Comparison of ENCODE assay signal across 15 mouse cellular contexts in genomic region chr6:134764441-134765061, GRCm38 (mm10). TPM values are rescaled to one million over a fixed set of nuclear protein-coding genes. Genes with fewer than 3 reads are reported as not detected.
A peak's percentile ranks its signal among the peaks of the same experiment; 100 is the strongest.
DNase-seq lines count a peak whose midpoint lies in the region; ATAC-seq and TF ChIP-seq lines count a peak whose summit lies in the region.
"Had no signal": no experiment of that assay in that cellular context is flagged by ENCODE, and none has a peak within 500 bp of the region (broad histone marks: within the 10 kb centered on the region; RNA-seq: fewer than 3 reads in every experiment).

No protein-coding gene starts in this region.

- ATAC-seq in liver, embryonic 11.5 days (replicated peaks; ENCODE audit: low FRiP score), result no peak
- ATAC-seq in liver, embryonic 14.5 days (ENCODE audit: insufficient read depth), result peak; percentile 33; the same call in 1 of the 2 replicates
- ATAC-seq: activated CD4-positive, CD25-positive, alpha-beta regulatory T cell, adult 4 months had no signal

- H3K27me3 ChIP-seq in liver, adult 2 months (ENCODE audit: control insufficient read depth, insufficient read depth, low read length), result no peaks in the 10 kb centered on the region
- no peaks in the 10 kb centered on the region for H3K27me3 ChIP-seq in liver, embryonic 11.5 days (replicated peaks; ENCODE audit: control insufficient read depth, insufficient read depth, low read length)
- H3K27me3 ChIP-seq in liver, embryonic 14.5 days (ENCODE audit: control insufficient read depth, insufficient read depth, low read length), result no peaks in the 10 kb centered on the region
- H3K27me3 ChIP-seq: hindbrain, embryonic 15.5 days; limb, embryonic 15.5 days had no signal

- H3K4me1 ChIP-seq in liver, adult 2 months (ENCODE audit: control insufficient read depth, insufficient read depth, low read length), result peaks cover 20% of the 10 kb centered on the region
- peaks cover 5% of the 10 kb centered on the region for H3K4me1 ChIP-seq in liver, embryonic 11.5 days (replicated peaks; ENCODE audit: control insufficient read depth, insufficient read depth, low read length)
- peaks cover 0 to 3% of the 10 kb centered on the region in 2 experiments; a peak in 1 of 4 replicates for H3K4me1 ChIP-seq in liver, embryonic 14.5 days (replicated peaks; ENCODE audit: control insufficient read depth in 2 of 2, insufficient read depth in 2 of 2, low read length in 1 of 2)

- H3K27ac ChIP-seq in liver, adult 2 months (replicated peaks; ENCODE audit: insufficient read depth, low read depth, low read length), result peak overlapping the region; percentile 67
- H3K27ac ChIP-seq in liver, embryonic 11.5 days (ENCODE audit: low read depth, low read length), result no peak overlapping the region
- H3K27ac ChIP-seq in liver, embryonic 14.5 days, result no peak overlapping the region
- H3K27ac ChIP-seq: hindbrain, embryonic 15.5 days; limb, embryonic 15.5 days; midbrain, embryonic 10.5 days had no signal

- no peak for TF ChIP-seq EP300 in liver, embryonic 14.5 days (IDR thresholded peaks at IDR 0.05; ENCODE audit: low read depth)

- TF ChIP-seq CTCF in liver, adult 2 months (IDR thresholded peaks at IDR 0.05; ENCODE audit: low read depth, low read length), result no peak; the same call in 1 of the 2 replicates
- no peak for TF ChIP-seq CTCF in liver, embryonic 14.5 days (IDR thresholded peaks at IDR 0.05; ENCODE audit: low read depth)

- H3K9ac ChIP-seq in liver, adult 2 months (ENCODE audit: low read depth, low read length), result peak overlapping the region; percentile 7; the same call in 1 of the 2 replicates
- no peak overlapping the region for H3K9ac ChIP-seq in liver, embryonic 11.5 days (ENCODE audit: low read depth, low read length)
- no peak overlapping the region for H3K9ac ChIP-seq in liver, embryonic 14.5 days (replicated peaks)
- H3K9ac ChIP-seq: hindbrain, embryonic 15.5 days; limb, embryonic 15.5 days had no signal

- peaks cover 5% of the 10 kb centered on the region; the same call in 1 of the 2 replicates for H3K36me3 ChIP-seq in liver, adult 2 months (ENCODE audit: control insufficient read depth, insufficient read depth, low read length)
- no peaks in the 10 kb centered on the region for H3K36me3 ChIP-seq in liver, embryonic 11.5 days (ENCODE audit: control insufficient read depth, insufficient read depth, low read length)
- no peaks in the 10 kb centered on the region for H3K36me3 ChIP-seq in liver, embryonic 14.5 days (replicated peaks; ENCODE audit: control insufficient read depth, insufficient read depth, low read depth)
- H3K36me3 ChIP-seq: hindbrain, embryonic 15.5 days; midbrain, embryonic 10.5 days had no signal

- no peak for TF ChIP-seq POLR2A in liver, adult 2 months (IDR thresholded peaks at IDR 0.05; ENCODE audit: extremely low read depth, insufficient read depth, low read length)

- WGBS in liver, adult 2 months, result 26% methylated on average over 5 of the region's 5 CpGs
- WGBS in liver, embryonic 11.5 days, result 86% methylated on average over 5 of the region's 5 CpGs
- WGBS in liver, embryonic 14.5 days (ENCODE audit: insufficient replicate concordance), result 77% methylated on average over 5 of the region's 5 CpGs

- no peak overlapping the region for H3K4me2 ChIP-seq in liver, embryonic 11.5 days
- H3K4me2 ChIP-seq in liver, embryonic 14.5 days (ENCODE audit: low read depth), result no peak overlapping the region
- H3K4me2 ChIP-seq: hindbrain, embryonic 15.5 days; limb, embryonic 15.5 days had no signal

- H3K9me3 ChIP-seq in liver, embryonic 11.5 days (ENCODE audit: control insufficient read depth, low read length), result no peaks in the 10 kb centered on the region
- H3K9me3 ChIP-seq in liver, embryonic 14.5 days (ENCODE audit: control insufficient read depth, low read length), result no peaks in the 10 kb centered on the region
- H3K9me3 ChIP-seq: hindbrain, embryonic 15.5 days; limb, embryonic 15.5 days; midbrain, embryonic 10.5 days had no signal

- no peak overlapping the region for H3K4me3 ChIP-seq in liver, adult 2 months (ENCODE audit: insufficient read depth, low read depth, low read length)
- H3K4me3 ChIP-seq in liver, embryonic 11.5 days (ENCODE audit: low read depth, low read length), result no peak overlapping the region
- no peak overlapping the region for H3K4me3 ChIP-seq in liver, embryonic 14.5 days (ENCODE audit: insufficient read depth in 1 of 2, low read depth in 2 of 2, low read length in 2 of 2)
- H3K4me3 ChIP-seq: hindbrain, embryonic 15.5 days; limb, embryonic 15.5 days; midbrain, embryonic 10.5 days had no signal

- peaks cover 25% of the 10 kb centered on the region; the same call in 1 of the 2 replicates for H3K79me2 ChIP-seq in liver, adult 2 months (ENCODE audit: control insufficient read depth, insufficient read depth, low read length)

- peak; percentile 12 for DNase-seq in adrenal gland, adult 8-10 months
- no peak for DNase-seq in adrenal gland, postnatal 4 days (ENCODE audit: low spot score in 2 of 2)
- DNase-seq in liver, adult 2 months (ENCODE audit: extremely low read depth, low read depth, low spot score), result peak; percentile 99
- no peak for DNase-seq in liver, embryonic 11.5 days (ENCODE audit: low spot score)
- peak; percentile 63 for DNase-seq in gastrocnemius, postnatal 25 days
- DNase-seq in liver, embryonic 14.5 days (ENCODE audit: low read depth in 3 of 3, low spot score in 3 of 3), result no peak
- no peak for DNase-seq in left cerebral cortex, adult 11 months (ENCODE audit: low spot score)
- DNase-seq in thymus, adult 18-20 months, result no peak
- DNase-seq: kidney, postnatal 10 days; retina, postnatal 1 day; thymus, postnatal 14 days had no signal

RNA-seq across cellular contexts. Expression of gene Dusp16, which starts 27.9 kb away (rescaled TPM):
- total RNA-seq in adrenal gland, adult 8-10 months (2022), result 10 to 100 TPM; 24.6 to 41.3 (median 32.6) TPM
- total RNA-seq in adrenal gland, postnatal 4 days (2021), result 10 to 100 TPM; 23.9 to 25.5 TPM
- 19.7 and 21.1 TPM in 2 replicates for total RNA-seq in liver, adult 2 months (2014; rRNA removed)
- polyA plus RNA-seq in liver, adult 2 months (2012; rRNA removed), result 17.4 and 20.0 TPM in 2 replicates
- polyA plus RNA-seq in liver, embryonic 11.5 days (2014; fragmentation: Nextera tagmentation; extraction: Ambion mirVana), result 7.9 and 10.1 TPM in 2 replicates
- total RNA-seq in gastrocnemius, postnatal 25 days (2021), result 10 to 100 TPM; 13.3 to 17.4 TPM
- 2.6 and 3.7 TPM in 2 replicates for polyA plus RNA-seq in liver, embryonic 14.5 days (2012; rRNA removed)
- polyA plus RNA-seq in liver, embryonic 14.5 days (2014; fragmentation: Nextera tagmentation; extraction: Ambion mirVana), result 4.1 and 5.4 TPM in 2 replicates

Comparison
In these comparisons a context has a peak if more than half of its experiments do, and no peak if none do; other contexts are left out.
1. DNase-seq: peak in adrenal gland, adult 8-10 months (single experiment), liver, adult 2 months (single experiment) and gastrocnemius, postnatal 25 days (single experiment); none in adrenal gland, postnatal 4 days (0 of 2), liver, embryonic 11.5 days (single experiment), liver, embryonic 14.5 days (0 of 3), left cerebral cortex, adult 11 months (single experiment) and thymus, adult 18-20 months (0 of 2).